Mouse (Mus musculus) brain, adult 10 weeks (tissue): ENCODE results near the gene 1700003H04Rik. TPM values are rescaled to one million over a fixed set of nuclear protein-coding genes. Genes with fewer than 3 reads are reported as not detected.

ENCODE experiments used
- polyA plus RNA-seq: library from polyadenylated mRNA; stranded (reverse); fragments of 350-450 nt; fragmentation: Illumina TruSeq; extraction: RNeasy Lipid Tissue Mini Kit (QIAGEN cat#74804); gene quantifications from one replicate; pipeline ENCODE4 v1.2.3, GENCODE M21; 2015; ENCODE audit warnings: low read depth, low replicate concordance

Gene 1700003H04Rik
- not detected for polyA plus RNA-seq

DNA sequence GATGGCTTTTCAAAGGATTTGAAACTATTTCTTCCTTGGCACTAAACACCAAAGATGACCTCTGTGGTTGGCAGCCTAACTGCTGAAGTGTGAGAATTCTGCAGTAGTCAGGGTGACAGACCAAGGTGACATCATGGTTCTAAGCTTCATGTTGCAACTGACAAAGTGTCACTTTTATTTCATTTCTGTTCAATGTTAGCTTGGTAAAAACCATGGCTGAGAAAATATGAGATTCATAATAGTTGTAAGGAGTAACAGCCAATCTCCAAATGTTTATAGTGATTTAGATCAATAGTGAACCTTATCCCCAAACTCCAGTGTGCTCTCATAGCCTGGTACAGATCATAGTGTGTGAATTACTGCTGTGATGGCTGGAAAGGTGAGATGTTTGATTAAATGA, at the start of gene 1700003H04Rik:
1700003H04Rik (minus strand) TSS at position 101 of the 400 bp plus-strand sequence.

Other genes with a start within 250 kb of the 1700003H04Rik start
- not detected for gene 1700006A11Rik, start 155.1 kb downstream of the 1700003H04Rik start, polyA plus RNA-seq